Mouse (Mus musculus) spleen, postnatal 10 days (tissue): Measurements from ENCODE around the gene Ccdc88a.
A peak's percentile ranks its signal among the peaks of the same experiment; 100 is the strongest.
"Not testable (repeated sequence)": the region's sequence is repeated elsewhere in the genome, so short reads cannot be mapped to it uniquely, and the experiment has no call there.

Experiments
- DNase-seq, 2 experiments: peaks; one replicate each; pipeline ENCODE4 v3.0.0; 2021 to 2022; ENCODE audit warnings: low spot score in 2 of 2

Gene Ccdc88a

GRCm38 (mm10) chr11:29474676-29475075, 101.2 kb downstream of the Ccdc88a start:
- no peak for DNase-seq

- no peak for DNase-seq
Observed at GRCm38 (mm10) chr11:29493135-29493534, 119.7 kb downstream of the Ccdc88a start.

GRCm38 (mm10) chr11:29496962-29497361, 123.5 kb downstream of the Ccdc88a start:
- no peak for DNase-seq

- DNase-seq = no peak
Observed at GRCm38 (mm10) chr11:29503948-29504893, 130.8 kb downstream of the Ccdc88a start.

- DNase-seq = no peak
Observed at GRCm38 (mm10) chr11:29504899-29505625, 131.6 kb downstream of the Ccdc88a start.

- no peak for DNase-seq
Observed at GRCm38 (mm10) chr11:29509421-29509820, 136.0 kb downstream of the Ccdc88a start.

- no peak for DNase-seq
Observed at GRCm38 (mm10) chr11:29512818-29513535, 139.5 kb downstream of the Ccdc88a start.

- no peak for DNase-seq
Observed at GRCm38 (mm10) chr11:29514325-29514681, 140.8 kb downstream of the Ccdc88a start.

GRCm38 (mm10) chr11:29514682-29515412, 141.4 kb downstream of the Ccdc88a start, which contains the start of gene Prorsd1:
TSS of gene Prorsd1 (minus strand) at chr11:29515033.
- peak; percentile 84 to 96 for DNase-seq

- peak; percentile 72 to 78 for DNase-seq
Observed at GRCm38 (mm10) chr11:29525988-29526794, 152.7 kb downstream of the Ccdc88a start, which contains the start of gene Mtif2. TSS of gene Mtif2 (plus strand) at chr11:29526408.

GRCm38 (mm10) chr11:29538201-29538600, 164.7 kb downstream of the Ccdc88a start:
- DNase-seq = no peak

GRCm38 (mm10) chr11:29544225-29544945, 170.9 kb downstream of the Ccdc88a start:
- DNase-seq = no peak

GRCm38 (mm10) chr11:29545150-29545752, 171.8 kb downstream of the Ccdc88a start:
- not testable (repeated sequence) for DNase-seq

GRCm38 (mm10) chr11:29546297-29546696, 172.8 kb downstream of the Ccdc88a start:
- DNase-seq = not testable (repeated sequence)

- DNase-seq = no peak
Observed at GRCm38 (mm10) chr11:29546762-29547161, 173.3 kb downstream of the Ccdc88a start.

- no peak for DNase-seq
Observed at GRCm38 (mm10) chr11:29547249-29547751, 173.8 kb downstream of the Ccdc88a start.

GRCm38 (mm10) chr11:29547752-29548503, 174.5 kb downstream of the Ccdc88a start, which contains the start of the genes Clhc1 and Rps27a:
TSS of gene Clhc1 (plus strand) at chr11:29547950.
TSS of gene Rps27a (minus strand) at chr11:29548109.
- DNase-seq = peak; percentile 99
